Mouse (Mus musculus): ENCODE data around the gene Morn5.

Gene Morn5

DNA sequence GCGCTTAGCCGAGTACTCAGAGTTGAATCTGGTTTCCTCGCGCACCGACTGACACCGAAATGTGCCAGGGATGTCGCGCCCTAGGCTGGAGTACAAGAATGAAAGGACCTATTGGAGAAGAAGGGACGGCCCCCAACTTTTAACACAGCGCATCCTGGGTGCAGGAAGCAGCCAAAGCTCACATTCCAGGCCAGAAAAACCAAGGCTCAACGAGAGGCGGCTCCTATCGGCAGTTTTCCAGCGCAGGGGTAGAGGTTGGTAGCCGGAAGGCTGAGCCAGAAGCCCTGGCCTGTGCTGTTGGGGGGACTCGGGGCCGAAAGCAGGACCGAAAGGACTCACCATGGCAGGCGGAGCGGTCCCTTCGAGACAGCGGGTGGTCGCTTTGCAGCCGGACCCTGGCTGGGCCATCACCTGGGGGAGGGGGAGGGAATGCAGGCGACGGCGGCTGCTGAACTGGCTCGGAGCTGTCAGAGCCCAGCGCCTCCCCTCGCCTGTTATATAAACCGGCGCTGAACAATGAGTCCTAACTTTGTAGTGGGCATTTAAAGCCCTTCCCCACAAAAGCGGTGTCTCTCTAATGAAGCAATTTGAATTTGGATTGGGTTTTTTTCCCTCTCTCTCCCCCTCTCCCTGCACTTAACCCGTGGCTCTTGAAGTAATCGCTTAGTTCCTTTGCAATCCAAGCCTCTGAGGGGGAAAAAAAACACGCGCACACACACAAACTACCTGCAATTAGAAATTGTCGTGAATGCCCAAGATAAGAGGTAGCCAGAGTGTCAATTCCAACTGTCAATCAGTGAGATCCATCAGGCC, 54.5 kb downstream of the Morn5 start:
- in situ Hi-C loops (cut with MboI; ENCODE audit: low sequenced_read_pairs): no loop called here

DNA sequence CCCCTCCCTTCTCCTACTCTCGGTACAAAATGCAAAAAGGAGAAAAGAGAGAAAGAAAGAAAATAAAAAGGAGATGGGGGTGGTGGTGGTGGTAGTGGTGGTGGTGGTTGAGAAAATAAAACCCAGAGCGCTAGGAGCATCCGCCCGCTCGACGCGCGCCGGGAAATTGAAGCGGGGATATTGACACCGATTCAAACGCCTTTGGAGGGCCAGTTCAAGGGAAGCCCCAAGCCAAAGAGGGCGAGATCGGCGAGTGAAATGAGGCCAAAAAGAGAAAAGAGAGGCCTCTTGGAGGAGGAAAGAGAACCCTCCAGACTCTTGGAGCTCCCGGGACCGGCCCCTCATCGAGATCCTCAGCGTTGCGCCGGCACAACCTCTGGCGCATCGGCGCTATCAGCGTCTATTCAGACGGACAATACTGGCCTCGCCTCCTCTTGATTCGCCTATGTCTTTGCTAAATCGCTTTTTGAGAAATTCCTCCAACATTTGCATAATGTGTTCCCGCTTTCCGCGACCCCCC, 55.2 kb downstream of the Morn5 start:
- in situ Hi-C loops (cut with MboI; ENCODE audit: low sequenced_read_pairs): no loop called here

DNA sequence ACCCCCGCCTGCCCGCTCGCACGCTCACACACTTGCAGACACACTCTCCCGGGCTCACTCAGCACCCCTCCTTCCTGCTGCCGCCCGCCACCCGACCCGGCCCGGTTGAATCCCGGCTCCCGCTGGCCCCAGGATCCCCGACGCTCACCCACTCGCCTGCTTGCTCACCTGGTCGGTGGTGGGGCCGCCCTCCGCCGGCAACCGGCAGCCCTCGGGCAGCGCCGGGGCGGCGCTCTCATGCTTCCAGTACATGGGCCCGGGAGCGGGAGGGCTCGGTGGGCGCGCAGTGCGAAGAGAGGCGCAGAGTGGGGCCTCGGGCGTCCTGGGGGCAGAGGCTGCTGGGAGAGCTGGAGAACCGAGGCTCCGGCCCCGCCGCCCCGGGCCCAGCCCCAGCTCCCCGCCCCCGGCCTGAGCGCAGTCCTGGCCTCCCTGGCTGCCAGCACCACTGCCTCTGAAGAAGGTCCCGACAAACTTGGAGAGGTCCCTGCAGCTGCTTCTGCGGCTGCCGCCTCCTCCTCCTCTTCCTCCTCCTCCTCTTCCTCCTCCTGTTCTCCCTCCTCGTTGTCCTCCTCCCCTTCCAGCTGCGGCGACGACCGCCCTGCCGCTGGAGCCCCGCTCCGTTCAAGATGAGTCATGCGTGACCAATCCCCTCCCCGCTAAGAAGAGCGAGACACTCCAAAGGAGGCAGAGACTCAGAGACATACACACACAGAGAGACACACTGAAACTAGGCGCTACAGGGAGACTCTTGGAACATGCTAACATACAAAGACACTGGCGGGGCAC, 55.9 kb downstream of the Morn5 start, which contains the start of gene Lhx6:
Gene Lhx6, minus strand, starts transcription at position 453 of the 786 bp plus-strand sequence.
- in situ Hi-C loops (cut with MboI; ENCODE audit: low sequenced_read_pairs): no loop called here

DNA sequence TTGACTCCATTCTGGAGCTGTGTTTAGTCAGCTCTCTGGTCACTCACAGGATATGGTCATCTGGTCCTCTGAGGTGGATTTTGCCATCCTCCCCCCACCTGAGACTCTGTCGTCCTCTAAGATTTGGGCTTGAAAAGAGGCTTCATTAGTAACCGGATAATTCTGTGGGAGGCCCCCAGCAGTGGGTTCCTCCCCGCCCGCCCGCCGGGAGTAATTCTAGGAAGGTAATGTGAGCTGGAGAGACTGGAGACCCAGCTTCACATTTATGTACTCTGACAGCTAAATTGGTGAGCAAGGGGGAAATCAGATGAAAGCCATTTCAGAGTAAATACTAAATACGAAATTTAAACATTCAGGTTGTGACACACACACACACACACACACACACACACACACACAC, 59.4 kb downstream of the Morn5 start:
- in situ Hi-C loops (cut with MboI; ENCODE audit: low sequenced_read_pairs): no loop called here

DNA sequence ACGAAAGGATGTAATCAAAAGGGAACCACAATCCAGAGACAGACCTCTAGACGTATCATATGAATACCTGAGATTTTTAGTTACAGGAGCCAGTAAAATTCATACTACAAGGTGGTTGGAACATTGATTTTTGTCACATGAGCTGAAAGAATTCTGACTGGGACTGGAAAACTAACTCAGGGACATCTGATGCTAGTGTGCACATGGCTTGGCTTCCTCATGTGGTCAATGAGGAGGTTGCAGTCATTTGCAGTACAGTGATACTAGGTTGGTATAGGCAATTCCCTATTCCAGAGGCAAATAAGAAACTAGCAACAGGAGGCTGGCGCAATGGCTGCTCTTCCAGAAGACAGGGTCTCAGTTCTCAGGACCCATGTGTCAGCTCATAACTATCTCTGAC, 63.4 kb downstream of the Morn5 start:
- in situ Hi-C loops (cut with MboI; ENCODE audit: low sequenced_read_pairs): no loop called here

DNA sequence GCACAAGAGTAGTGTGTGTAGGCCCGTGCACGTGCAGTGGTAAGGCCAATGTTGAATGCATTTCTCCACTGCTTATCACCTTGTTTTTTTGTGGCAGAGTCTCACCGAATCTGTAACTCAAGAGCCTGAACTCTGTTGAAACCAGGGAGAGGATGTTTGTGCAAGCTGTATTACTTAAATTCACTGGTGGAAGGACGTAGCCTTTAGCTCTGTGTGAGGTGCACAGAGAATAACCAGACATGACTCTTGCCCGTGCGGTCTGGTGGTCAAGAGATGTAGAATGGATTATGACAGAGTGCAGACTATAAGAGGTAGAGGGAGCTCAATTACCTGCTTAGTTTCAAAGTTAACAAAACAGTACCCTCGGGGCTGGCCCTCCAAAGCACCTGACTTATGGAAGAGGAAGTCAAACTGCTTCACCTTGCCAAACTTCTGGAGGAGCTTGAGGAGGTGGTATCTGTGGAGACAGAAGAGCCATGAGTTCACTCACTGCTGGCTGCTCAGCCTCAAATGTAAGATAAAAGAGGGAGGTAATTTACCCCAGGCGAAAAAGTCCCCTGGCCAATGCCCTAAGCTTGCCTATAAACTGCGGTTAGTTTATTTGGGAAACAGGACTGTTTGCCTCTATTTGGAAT, 77.7 kb downstream of the Morn5 start:
- in situ Hi-C loops (cut with MboI; ENCODE audit: low sequenced_read_pairs): no loop called here

DNA sequence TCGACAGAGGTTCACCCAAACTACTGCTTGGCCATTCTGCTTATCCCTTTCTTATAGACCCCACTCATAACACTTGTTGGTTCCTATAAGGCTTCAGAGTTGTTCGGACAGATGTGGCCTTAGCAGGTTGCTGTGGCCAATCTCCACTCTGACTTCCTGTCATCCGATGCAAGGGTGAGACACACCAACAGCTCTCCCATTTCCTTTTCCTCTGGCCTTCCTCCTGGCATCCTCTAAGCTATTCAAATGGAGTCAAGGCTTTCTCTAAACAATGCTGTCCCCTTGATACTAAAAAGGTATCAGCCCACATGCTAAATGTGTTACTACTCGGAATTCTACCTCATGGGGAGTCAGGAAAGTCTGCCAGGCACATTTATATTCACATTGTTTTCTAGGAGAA, 78.7 kb downstream of the Morn5 start:
- in situ Hi-C loops (cut with MboI; ENCODE audit: low sequenced_read_pairs): no loop called here

DNA sequence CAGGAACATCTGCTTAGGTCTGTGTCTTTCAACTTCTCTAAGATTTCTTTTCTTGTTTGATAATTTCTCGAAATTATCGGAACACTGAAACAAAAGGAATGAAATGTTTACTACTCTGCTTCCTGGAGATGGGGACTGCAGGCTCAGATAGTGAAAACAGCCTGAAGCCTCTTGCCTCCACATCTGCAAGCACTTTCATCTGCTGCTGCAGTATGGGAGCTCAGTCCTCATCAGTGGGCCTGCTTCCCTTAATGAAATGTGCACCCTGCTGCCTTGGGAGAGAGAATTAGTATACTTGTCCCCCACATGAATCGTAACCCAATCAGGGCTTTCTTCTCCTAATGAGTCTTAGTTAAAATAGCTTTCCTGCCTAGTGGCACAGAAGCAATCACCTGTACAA, 79.8 kb downstream of the Morn5 start:
- in situ Hi-C loops (cut with MboI; ENCODE audit: low sequenced_read_pairs): no loop called here
